Mouse (Mus musculus): ENCODE measurements around the gene Mycbp2. TPM values are rescaled to one million over a fixed set of nuclear protein-coding genes. Genes with fewer than 3 reads are reported as not detected.

The Mycbp2 gene
- polyA plus RNA-seq, 1 experiment from 2014 or later: 29.0 TPM

- POLR2A ChIA-PET: no interaction called here
- DNase-seq (ENCODE audit: low read depth, low spot score): no peak
- no peak for TF ChIP-seq CTCF (IDR thresholded peaks at IDR 0.05)
- H3K27me3 ChIP-seq: no peaks in the 10 kb centered on the region
- no peak for ATAC-seq
- CTCF ChIA-PET: no interaction called here
- in situ Hi-C loops (cut with MboI; ENCODE audit: low pct_unique_long_range_greater_than_20kb): loop anchor here (5.0 kb wide), 1 partner anchor 36 kb away; no protein-coding TSS in a partner anchor
These were observed 243.8 kb downstream of the Mycbp2 start for GRCm38 (mm10) chr14:103102731-103103335.

- in situ Hi-C loops (cut with MboI; ENCODE audit: low pct_unique_long_range_greater_than_20kb): loop anchor here (5.0 kb wide), 1 partner anchor 35 kb away; no protein-coding TSS in a partner anchor
- CTCF ChIA-PET: no interaction called here
- no peak for TF ChIP-seq CTCF (IDR thresholded peaks at IDR 0.05)
- POLR2A ChIA-PET: no interaction called here
- no peak for DNase-seq (ENCODE audit: low read depth, low spot score)
- ATAC-seq: no peak
- H3K27me3 ChIP-seq: no peaks in the 10 kb centered on the region
These were observed 244.4 kb downstream of the Mycbp2 start for GRCm38 (mm10) chr14:103102246-103102645.

DNA sequence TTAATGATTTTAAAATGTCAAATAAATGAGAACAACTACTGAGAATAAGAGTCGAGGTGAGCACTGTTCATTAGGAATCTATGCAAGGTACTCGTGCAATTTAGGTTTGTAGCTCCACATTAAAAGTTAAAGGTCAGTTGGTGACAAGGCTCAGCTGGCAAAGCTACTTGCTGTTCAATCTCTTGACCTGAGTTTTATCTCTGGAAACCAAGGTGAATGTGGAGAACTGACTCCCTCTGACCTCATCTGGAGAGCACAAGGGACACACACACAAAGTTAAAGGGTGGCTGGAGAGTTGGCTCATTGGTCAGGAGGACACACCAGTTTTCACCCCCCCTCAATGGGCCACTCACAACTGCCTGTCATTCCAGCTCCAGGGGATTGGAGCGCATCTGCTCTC lies 245.4 kb downstream of the Mycbp2 start:
- TF ChIP-seq CTCF (IDR thresholded peaks at IDR 0.05): no peak
- H3K27me3 ChIP-seq: no peaks in the 10 kb centered on the region
- ChIA-PET CTCF (interaction anchor here (1.4 kb wide), 1 partner anchor 35 kb away, joined by 4 read pairs; no protein-coding TSS in a partner anchor), POLR2A (no interaction called here)
- no peak for ATAC-seq
- DNase-seq (ENCODE audit: low read depth, low spot score): no peak
- in situ Hi-C loops (cut with MboI; ENCODE audit: low pct_unique_long_range_greater_than_20kb): loop anchor here (5.0 kb wide), 1 partner anchor 34 kb away; no protein-coding TSS in a partner anchor

DNA sequence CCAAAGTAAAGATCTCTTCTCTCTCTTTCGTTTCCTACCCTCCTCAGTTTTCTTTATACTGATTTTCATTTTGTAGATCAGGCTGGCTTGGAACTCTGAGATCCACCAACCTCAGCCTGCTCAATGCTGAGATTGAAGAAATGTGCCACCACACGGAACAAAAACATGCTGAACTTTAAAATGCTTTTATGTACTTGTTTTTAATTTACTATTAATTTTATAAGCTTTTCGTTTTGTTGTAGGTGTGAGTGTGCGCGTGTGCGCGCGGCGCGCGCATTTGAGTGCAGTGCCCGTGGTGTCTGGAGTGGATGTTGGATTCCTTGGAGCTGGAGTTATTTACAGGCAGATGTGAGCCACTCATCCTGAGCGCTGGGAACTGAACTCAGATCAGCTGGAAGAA lies 246.3 kb downstream of the Mycbp2 start:
- TF ChIP-seq CTCF (IDR thresholded peaks at IDR 0.05): no peak
- no peaks in the 10 kb centered on the region for H3K27me3 ChIP-seq
- in situ Hi-C loops (cut with MboI; ENCODE audit: low pct_unique_long_range_greater_than_20kb): loop anchor here (5.0 kb wide), 1 partner anchor 33 kb away; no protein-coding TSS in a partner anchor
- DNase-seq (ENCODE audit: low read depth, low spot score) (no peak), ATAC-seq (no peak)
- ChIA-PET CTCF (interaction anchor here (1.4 kb wide), 1 partner anchor 35 kb away, joined by 4 read pairs; no protein-coding TSS in a partner anchor), POLR2A (no interaction called here)

- TF ChIP-seq CTCF (IDR thresholded peaks at IDR 0.05): no peak
- CTCF ChIA-PET: no interaction called here
- DNase-seq (ENCODE audit: low read depth, low spot score) (peak; percentile 85), ATAC-seq (peak; percentile 87)
- in situ Hi-C loops (cut with MboI; ENCODE audit: low pct_unique_long_range_greater_than_20kb): loop anchor here (25.0 kb wide), 1 partner anchor 413 kb away; the partner anchor contains the start of gene Scel
- POLR2A ChIA-PET: no interaction called here
- H3K27me3 ChIP-seq: no peaks in the 10 kb centered on the region
These were observed 247.2 kb downstream of the Mycbp2 start, which contains the start of gene Fbxl3 for GRCm38 (mm10) chr14:103099238-103099933. TSS of gene Fbxl3 (minus strand) at chr14:103099566.

DNA sequence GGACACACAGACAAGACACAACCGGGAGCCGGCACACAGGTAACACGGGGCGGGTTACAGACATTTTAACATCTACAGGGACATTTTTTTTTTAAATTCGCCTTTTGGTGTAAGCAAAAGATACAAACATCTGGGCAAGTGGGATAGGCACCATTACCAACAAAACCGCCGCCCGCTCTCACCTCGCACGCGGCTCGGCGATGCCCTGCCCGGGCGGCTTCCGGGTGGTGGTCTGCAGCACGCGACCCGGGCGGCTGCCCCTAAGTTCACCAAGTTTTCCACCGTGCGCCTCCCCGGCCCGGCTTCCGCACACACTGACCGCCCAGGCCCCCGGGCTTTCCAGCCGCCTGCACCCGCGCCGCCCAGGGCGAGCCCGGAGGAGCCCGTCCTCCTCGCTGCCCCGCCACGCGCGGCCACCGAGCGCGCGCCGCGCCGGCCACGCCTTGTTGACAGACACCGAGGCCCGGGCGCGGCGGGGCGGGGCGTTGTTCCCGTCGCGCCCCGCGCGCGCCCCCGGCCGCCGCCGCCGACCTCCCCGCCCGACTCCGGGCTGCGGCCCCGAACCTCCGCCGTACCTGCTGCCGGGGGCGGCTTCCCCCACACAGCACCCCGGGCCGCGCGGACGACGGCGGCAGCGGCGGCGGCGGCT lies 247.9 kb downstream of the Mycbp2 start:
- ChIA-PET CTCF (interaction anchor here (1.0 to 1.3 kb wide), 4 partner anchors 10 to 86 kb away, joined by 3 to 7 read pairs (median 4); no protein-coding TSS in a partner anchor), POLR2A (no interaction called here)
- TF ChIP-seq CTCF (IDR thresholded peaks at IDR 0.05): no peak
- in situ Hi-C loops (cut with MboI; ENCODE audit: low pct_unique_long_range_greater_than_20kb): loop anchor here (25.0 kb wide), 1 partner anchor 414 kb away; the partner anchor contains the start of gene Scel
- no peaks in the 10 kb centered on the region for H3K27me3 ChIP-seq
- ATAC-seq (peak; percentile 57), DNase-seq (ENCODE audit: low read depth, low spot score) (no peak)

DNA sequence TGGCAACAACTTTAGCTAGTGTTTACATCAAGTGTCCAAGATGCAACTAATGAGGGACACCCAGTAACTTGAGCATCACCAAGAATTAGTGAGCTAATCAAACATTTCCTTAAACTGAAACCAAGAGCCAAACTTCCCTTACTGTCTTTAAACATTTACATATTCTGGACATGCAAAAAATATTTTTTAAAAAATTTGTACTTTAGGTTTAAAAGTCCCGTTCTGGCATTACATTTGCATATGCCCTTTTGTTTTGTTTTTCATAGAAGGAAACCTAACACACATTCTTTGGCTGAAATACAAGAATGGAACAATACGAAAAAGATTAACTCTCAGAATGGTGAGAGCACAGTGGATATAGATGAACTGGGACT lies 248.4 kb downstream of the Mycbp2 start:
- no peaks in the 10 kb centered on the region for H3K27me3 ChIP-seq
- POLR2A ChIA-PET: no interaction called here
- no peak for TF ChIP-seq CTCF (IDR thresholded peaks at IDR 0.05)
- in situ Hi-C loops (cut with MboI; ENCODE audit: low pct_unique_long_range_greater_than_20kb): loop anchor here (25.0 kb wide), 1 partner anchor 414 kb away; the partner anchor contains the start of gene Scel
- CTCF ChIA-PET: interaction anchor here (1.0 to 1.3 kb wide), 5 partner anchors 9 to 86 kb away, joined by 3 to 7 read pairs (median 4); no protein-coding TSS in a partner anchor
- ATAC-seq (no peak), DNase-seq (ENCODE audit: low read depth, low spot score) (no peak)

DNA sequence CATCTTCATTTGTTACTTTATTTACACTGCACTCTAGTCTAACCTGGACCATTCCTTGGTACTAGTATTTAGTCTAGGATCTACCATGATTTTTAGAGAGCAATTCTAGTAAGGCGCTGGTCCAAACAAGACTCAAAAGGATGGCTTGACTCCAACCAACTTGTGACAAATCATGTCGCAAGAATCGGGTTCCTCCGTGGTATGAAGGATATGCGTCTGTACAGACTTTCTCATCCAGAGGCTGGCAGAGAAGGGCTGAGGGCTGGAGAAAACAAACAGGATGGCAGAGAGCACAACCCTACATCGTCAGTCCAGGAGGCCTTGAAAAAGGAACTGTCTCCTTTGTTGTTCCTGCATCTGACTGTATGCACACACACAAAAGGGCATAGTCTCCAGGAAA lies 250.0 kb downstream of the Mycbp2 start:
- TF ChIP-seq CTCF (IDR thresholded peaks at IDR 0.05): no peak
- ATAC-seq (no peak), DNase-seq (ENCODE audit: low read depth, low spot score) (no peak)
- H3K27me3 ChIP-seq: no peaks in the 10 kb centered on the region
- ChIA-PET POLR2A (no interaction called here), CTCF (no interaction called here)
- in situ Hi-C loops (cut with MboI; ENCODE audit: low pct_unique_long_range_greater_than_20kb): loop anchor here (25.0 kb wide), 1 partner anchor 416 kb away; the partner anchor contains the start of gene Scel

DNA sequence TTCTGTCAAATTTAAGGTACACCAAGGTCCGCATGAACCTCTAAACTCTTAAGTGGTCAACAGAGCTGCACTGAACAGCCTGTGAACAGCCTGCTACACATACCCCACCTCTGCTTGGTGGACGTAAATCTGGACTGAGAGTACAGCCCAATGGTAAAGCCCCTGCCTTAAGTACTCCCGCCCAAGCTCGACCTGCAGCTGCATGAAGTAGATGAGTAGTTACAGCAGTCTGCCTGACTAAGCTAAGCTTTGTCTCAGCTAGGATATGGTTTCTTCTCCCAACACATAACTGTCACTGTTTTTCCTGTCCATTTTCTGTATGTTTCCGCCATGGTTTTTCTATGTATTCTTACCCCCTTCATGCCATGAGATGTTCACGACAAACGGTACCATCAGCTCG lies 250.8 kb downstream of the Mycbp2 start:
- no peak for TF ChIP-seq CTCF (IDR thresholded peaks at IDR 0.05)
- H3K27me3 ChIP-seq: no peaks in the 10 kb centered on the region
- no peak for ATAC-seq
- DNase-seq (ENCODE audit: low read depth, low spot score): no peak
- POLR2A ChIA-PET: no interaction called here
- CTCF ChIA-PET: no interaction called here
- in situ Hi-C loops (cut with MboI; ENCODE audit: low pct_unique_long_range_greater_than_20kb): loop anchor here (25.0 kb wide), 1 partner anchor 416 kb away; the partner anchor contains the start of gene Scel

DNA sequence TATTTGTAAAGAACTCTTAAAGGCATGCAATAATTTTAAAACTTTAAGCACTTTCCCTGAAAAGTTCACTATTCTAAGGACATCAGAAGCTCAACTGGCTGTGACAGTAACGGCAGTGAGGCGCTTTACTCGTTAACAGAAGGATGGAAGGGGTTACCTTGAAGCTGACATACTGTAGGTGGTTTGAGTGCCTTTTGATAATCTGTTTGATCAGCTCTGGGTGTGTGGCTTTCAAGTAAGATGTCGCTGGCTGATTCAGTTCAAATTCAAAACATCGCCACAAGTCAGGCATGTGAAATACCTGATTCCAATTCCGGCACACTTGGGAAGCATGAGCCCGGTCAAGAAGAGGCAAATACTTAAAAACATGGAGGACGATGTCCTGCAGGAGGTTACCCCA lies 251.6 kb downstream of the Mycbp2 start:
- in situ Hi-C loops (cut with MboI; ENCODE audit: low pct_unique_long_range_greater_than_20kb): loop anchor here (25.0 kb wide), 1 partner anchor 417 kb away; the partner anchor contains the start of gene Scel
- ChIA-PET POLR2A (no interaction called here), CTCF (interaction anchor here (1.6 kb wide), 1 partner anchor 25 kb away, joined by 5 read pairs; the partner anchor contains the start of gene Cln5)
- ATAC-seq: no peak
- no peaks in the 10 kb centered on the region for H3K27me3 ChIP-seq
- DNase-seq (ENCODE audit: low read depth, low spot score): no peak
- TF ChIP-seq CTCF (IDR thresholded peaks at IDR 0.05): no peak

All from Patski (cell line).